Mouse (Mus musculus) neural tube, embryonic 14.5 days (tissue): ENCODE results near the gene Sec24b. TPM values are rescaled to one million over a fixed set of nuclear protein-coding genes. Genes with fewer than 3 reads are reported as not detected.

Experiments
- ATAC-seq: fragments of 200-750 bp; cut with Nextera tagmentation; 2 replicates; pipeline ENCODE4 v1.8.0; 2017; ENCODE audit warnings: low read depth, mild to moderate bottlenecking, moderate TSS enrichment, moderate library complexity
- H3K27ac ChIP-seq: fragments of 300-500 bp; sonication (generic); 2 replicates; pipeline ENCODE4 v1.5.1; 2014; ENCODE audit warnings: low read depth, mild to moderate bottlenecking, control low read depth, low read length, moderate library complexity, mixed read lengths
- H3K27me3 ChIP-seq: fragments of 300-500 bp; sonication (generic); 2 replicates; pipeline ENCODE4 v1.6.1; 2014; ENCODE audit warnings: low read length; ENCODE audit not compliant: control insufficient read depth, insufficient read depth
- H3K36me3 ChIP-seq: fragments of 300-500 bp; sonication (generic); 2 replicates; pipeline ENCODE4 v1.6.1; 2014; ENCODE audit warnings: low read length, mixed read lengths; ENCODE audit not compliant: control insufficient read depth, insufficient read depth
- H3K4me1 ChIP-seq: fragments of 300-500 bp; sonication (generic); 2 replicates; pipeline ENCODE4 v1.6.1; 2014; ENCODE audit warnings: low read length; ENCODE audit not compliant: control insufficient read depth, insufficient read depth
- H3K4me2 ChIP-seq: fragments of 300-500 bp; sonication (generic); 2 replicates; pipeline ENCODE4 v1.6.1; 2014; ENCODE audit warnings: mild to moderate bottlenecking, low read depth, low read length, control low read depth
- H3K4me3 ChIP-seq: fragments of 300-500 bp; sonication (generic); 2 replicates; pipeline ENCODE4 v1.5.1; 2014; ENCODE audit warnings: low read depth, low read length, control low read depth, mixed read lengths
- H3K9ac ChIP-seq: fragments of 300-500 bp; sonication (generic); replicated peaks from 2 replicates; pipeline ENCODE4 v1.6.1; 2014; ENCODE audit warnings: low read depth, mild to moderate bottlenecking, control low read depth, low read length, mixed read lengths
- H3K9me3 ChIP-seq: fragments of 300-500 bp; sonication (generic); 2 replicates; pipeline ENCODE4 v1.6.1; 2016; ENCODE audit warnings: low read length; ENCODE audit not compliant: control insufficient read depth
- WGBS: fragments of 180-500 bp; shearing (Covaris S2); extraction: QIAGEN DNeasy Blood & Tissue Kit; methylation state at CpG from one replicate; pipeline ENCODE4 v1.1.7; 2014; 5-methylcytosine and 5-hydroxymethylcytosine counted together
- polyA plus RNA-seq: library from polyadenylated mRNA; unstranded; fragments of >200 nt; fragmentation: Nextera tagmentation; extraction: Ambion mirVana; gene quantifications from 2 replicates; pipeline ENCODE4 v1.2.1, GENCODE M21; 2014

Sec24b gene
- polyA plus RNA-seq, 1 experiment from 2014 or later = 36.5 TPM

- Histone ChIP-seq H3K27me3 (no peaks in the 10 kb centered on the region; the same call in 1 of the 2 replicates), H3K9me3 (no peaks in the 10 kb centered on the region), H3K4me2 (peak overlapping the region; percentile 99), H3K9ac (no peak overlapping the region), H3K36me3 (no peaks in the 10 kb centered on the region), H3K27ac (no peak overlapping the region), H3K4me1 (peaks cover 9% of the 10 kb centered on the region), H3K4me3 (0 out of 2 replicates have a peak overlapping the region, but pooled peaks have one; percentile 6)
- WGBS = 14% methylated on average over 19 of the region's 19 CpGs
- peak; percentile 85 for ATAC-seq
Observed at GRCm38 (mm10) chr3:129970529-129971515, 90.5 kb downstream of the Sec24b start.

- H3K4me1 ChIP-seq = peaks cover 9% of the 10 kb centered on the region
- peak within 1 kb of the TSS; percentile 43 for H3K9ac ChIP-seq
- H3K9me3 ChIP-seq = no peaks in the 10 kb centered on the region
- H3K27ac ChIP-seq = no peak within 1 kb of the TSS
- peak within 1 kb of the TSS; percentile 99 for H3K4me2 ChIP-seq
- H3K36me3 ChIP-seq = no peaks in the 10 kb centered on the region
- ATAC-seq = peak; percentile 67
- H3K27me3 ChIP-seq = no peaks in the 10 kb centered on the region; the same call in 1 of the 2 replicates
- WGBS = under 1% methylated on average over 60 of the region's 63 CpGs
- H3K4me3 ChIP-seq = peak within 1 kb of the TSS; percentile 45
Observed at GRCm38 (mm10) chr3:129969432-129970395, 91.6 kb downstream of the Sec24b start, which contains the start of gene Mcub. Gene Mcub (minus strand): TSS chr3:129970206.

GRCm38 (mm10) chr3:129969031-129969430 is 92.3 kb downstream of the Sec24b start:
- no peak overlapping the region; the same call in 1 of the 2 replicates for H3K9ac ChIP-seq
- 34% methylated on average over 10 of the region's 10 CpGs for WGBS
- H3K27me3 ChIP-seq = no peaks in the 10 kb centered on the region; the same call in 1 of the 2 replicates
- no peaks in the 10 kb centered on the region for H3K9me3 ChIP-seq
- peak; percentile 16; the same call in 1 of the 2 replicates for ATAC-seq
- H3K36me3 ChIP-seq = no peaks in the 10 kb centered on the region
- H3K4me1 ChIP-seq = peaks cover 9% of the 10 kb centered on the region
- no peak overlapping the region for H3K27ac ChIP-seq
- peak overlapping the region; percentile 99 for H3K4me2 ChIP-seq
- H3K4me3 ChIP-seq = peak overlapping the region; percentile 45; the same call in 1 of the 2 replicates

- no peaks in the 10 kb centered on the region for H3K36me3 ChIP-seq
- H3K27ac ChIP-seq = no peak overlapping the region
- WGBS = 67% methylated on average over 9 of the region's 9 CpGs
- no peak overlapping the region for H3K9ac ChIP-seq
- ATAC-seq = no peak
- no peaks in the 10 kb centered on the region; the same call in 1 of the 2 replicates for H3K27me3 ChIP-seq
- no peak overlapping the region for H3K4me2 ChIP-seq
- H3K9me3 ChIP-seq = no peaks in the 10 kb centered on the region
- no peak overlapping the region for H3K4me3 ChIP-seq
- H3K4me1 ChIP-seq = peaks cover 12% of the 10 kb centered on the region
Observed at GRCm38 (mm10) chr3:129967874-129968273, 93.5 kb downstream of the Sec24b start.

- WGBS = 94% methylated on average over 8 of the region's 8 CpGs
- Histone ChIP-seq H3K27me3 (no peaks in the 10 kb centered on the region; the same call in 1 of the 2 replicates), H3K9ac (no peak overlapping the region), H3K36me3 (no peaks in the 10 kb centered on the region), H3K27ac (no peak overlapping the region), H3K4me1 (peaks cover 5% of the 10 kb centered on the region; the same call in 1 of the 2 replicates), H3K4me3 (no peak overlapping the region), H3K9me3 (no peaks in the 10 kb centered on the region), H3K4me2 (no peak overlapping the region)
- no peak for ATAC-seq
Observed at GRCm38 (mm10) chr3:129964681-129965080, 96.7 kb downstream of the Sec24b start.

GRCm38 (mm10) chr3:129962533-129962932 is 98.8 kb downstream of the Sec24b start:
- H3K4me1 ChIP-seq = peaks cover 5% of the 10 kb centered on the region; the same call in 1 of the 2 replicates
- H3K36me3 ChIP-seq = no peaks in the 10 kb centered on the region
- no peak overlapping the region for H3K4me2 ChIP-seq
- no peak overlapping the region for H3K4me3 ChIP-seq
- WGBS = 27% methylated on average over 8 of the region's 8 CpGs
- H3K27ac ChIP-seq = no peak overlapping the region
- H3K9ac ChIP-seq = no peak overlapping the region
- H3K9me3 ChIP-seq = no peaks in the 10 kb centered on the region
- no peaks in the 10 kb centered on the region for H3K27me3 ChIP-seq
- ATAC-seq = peak; percentile 44

- H3K4me2 ChIP-seq = no peak overlapping the region
- no peak overlapping the region for H3K4me3 ChIP-seq
- no peak for ATAC-seq
- H3K36me3 ChIP-seq = no peaks in the 10 kb centered on the region
- no peak overlapping the region for H3K27ac ChIP-seq
- no peak overlapping the region for H3K9ac ChIP-seq
- H3K27me3 ChIP-seq = no peaks in the 10 kb centered on the region
- no peaks in the 10 kb centered on the region for H3K4me1 ChIP-seq
- WGBS = 90% methylated on average over 4 of the region's 4 CpGs
- H3K9me3 ChIP-seq = no peaks in the 10 kb centered on the region
Observed at GRCm38 (mm10) chr3:129953296-129953695, 108.1 kb downstream of the Sec24b start.

GRCm38 (mm10) chr3:129949158-129949773 is 112.1 kb downstream of the Sec24b start:
- Histone ChIP-seq H3K9me3 (no peaks in the 10 kb centered on the region), H3K4me1 (no peaks in the 10 kb centered on the region), H3K4me2 (no peak overlapping the region), H3K36me3 (no peaks in the 10 kb centered on the region), H3K27ac (no peak overlapping the region), H3K9ac (no peak overlapping the region), H3K4me3 (no peak overlapping the region), H3K27me3 (no peaks in the 10 kb centered on the region)
- WGBS = 87% methylated on average over 5 of the region's 5 CpGs
- no peak for ATAC-seq
